Mouse (Mus musculus) cerebellum, adult 8-10 months (tissue): ENCODE measurements around the gene F12.

Experiments
- DNase-seq: peaks from one replicate; pipeline ENCODE4 v3.0.0; 2022

F12 gene

DNA sequence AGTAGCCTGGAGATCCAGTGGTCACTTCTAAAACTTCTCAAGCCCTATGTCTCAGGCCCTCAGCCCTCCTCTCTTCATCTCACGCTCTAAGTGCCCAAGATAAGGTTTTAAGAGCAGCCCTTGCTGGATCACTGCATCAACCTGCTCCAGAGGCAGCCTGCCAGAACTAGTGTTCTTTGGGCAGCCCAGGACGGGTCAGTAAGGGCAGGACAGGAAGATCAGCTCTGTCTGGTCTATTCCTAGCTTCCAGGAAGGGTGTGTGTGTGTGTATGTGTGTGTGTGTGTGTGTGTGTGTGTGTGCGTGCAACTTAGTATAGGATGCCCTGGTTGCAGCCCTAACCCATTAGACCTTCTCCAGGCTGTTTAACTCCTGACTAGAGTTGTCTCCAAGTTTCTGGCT, 56.4 kb downstream of the F12 start:
- no peak for DNase-seq

DNA sequence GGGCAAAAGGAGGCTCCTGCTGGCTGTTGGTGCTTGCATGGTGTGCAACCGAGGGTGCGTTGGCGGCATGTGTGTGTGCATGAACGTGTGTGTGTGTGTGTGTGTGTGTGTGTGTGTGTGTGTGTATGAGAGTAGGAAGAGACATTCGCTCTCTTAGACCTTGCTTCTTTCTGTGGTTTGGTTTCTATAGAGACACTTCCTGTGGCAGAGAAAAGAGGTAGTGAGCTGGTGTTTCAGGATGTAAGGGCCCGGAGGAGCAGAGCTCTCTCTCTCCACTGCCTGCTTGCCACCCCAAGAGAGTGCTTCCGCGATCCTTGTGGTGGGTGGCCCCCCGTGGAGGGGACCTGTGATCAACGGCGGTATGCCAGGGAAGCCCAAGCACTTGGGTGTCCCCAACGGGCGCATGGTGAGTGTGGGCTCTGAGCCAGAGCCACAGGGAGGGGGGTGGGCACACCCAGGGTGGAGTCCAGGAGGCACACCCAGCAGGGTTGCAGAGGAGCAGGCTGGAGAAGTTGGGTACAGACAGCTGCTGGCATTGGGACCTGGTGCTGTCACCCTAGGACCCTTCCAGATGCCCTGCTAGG, 57.0 kb downstream of the F12 start, which contains the start of gene Rgs14:
TSS of gene Rgs14 (plus strand) at position 202 of the 584 bp plus-strand sequence.
- no peak for DNase-seq

DNA sequence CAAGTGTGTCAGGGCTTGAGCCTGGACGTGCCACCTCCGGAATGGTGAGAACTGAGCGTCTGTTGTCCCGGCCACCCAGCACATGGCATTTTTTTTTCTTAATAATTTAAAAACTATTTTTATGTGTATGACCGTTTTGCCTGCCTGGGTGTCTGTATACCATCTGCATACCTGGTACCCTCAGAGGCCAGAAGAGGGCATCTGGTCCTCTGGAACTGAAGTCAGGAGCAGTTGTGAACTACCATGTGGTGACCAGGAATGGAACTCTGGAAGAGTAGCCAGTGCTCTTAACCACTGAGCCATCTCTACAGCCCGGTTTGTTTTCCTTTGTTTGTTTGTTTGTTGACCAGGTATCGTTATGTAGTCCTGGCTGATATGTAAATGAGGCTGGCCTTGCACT, 58.2 kb downstream of the F12 start:
- DNase-seq = no peak
